Mouse (Mus musculus) central nervous system, embryonic 18 days (tissue): Measurements from ENCODE around the gene Ppargc1a. TPM values are rescaled to one million over a fixed set of nuclear protein-coding genes. Genes with fewer than 3 reads are reported as not detected.

Experiments used
- polyA plus RNA-seq: library from polyadenylated mRNA; depleted of rRNA; stranded (reverse); fragments of >200 nt; gene quantifications from 2 replicates; pipeline ENCODE4 v1.2.3, GENCODE M21; 2012; rRNA removed

Ppargc1a gene
- polyA plus RNA-seq = 8.0 and 8.2 TPM in 2 replicates

DNA sequence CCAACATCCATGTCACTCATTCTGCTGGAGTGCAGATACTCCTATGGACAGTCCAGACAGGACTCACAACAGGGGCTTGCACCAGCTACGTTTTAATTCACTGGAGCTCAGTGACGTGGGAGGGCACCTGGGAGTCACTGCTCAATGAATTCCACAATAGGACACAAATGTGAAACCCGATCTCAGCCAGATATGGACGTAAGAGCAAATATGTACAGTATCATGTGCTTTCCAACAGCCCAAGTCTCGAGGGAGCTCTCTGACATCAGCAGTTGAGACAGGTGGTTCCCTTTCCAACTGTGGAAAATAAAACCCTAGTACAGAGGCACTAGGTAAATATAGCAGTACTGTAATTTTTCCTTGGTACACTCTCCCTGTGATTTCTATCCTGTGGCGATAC lies at the start of gene Ppargc1a:
Gene Ppargc1a, minus strand, starts transcription at position 68 of the 400 bp plus-strand sequence.

